Mouse (Mus musculus) monocyte, adult 2 months (primary cell): ENCODE results near the gene Dyrk1b.
"Not testable (repeated sequence)": the region's sequence is repeated elsewhere in the genome, so short reads cannot be mapped to it uniquely, and the experiment has no call there.

Experiments used
- DNase-seq, 2 experiments: peaks; one replicate each; pipeline ENCODE4 v3.0.0; 2022; ENCODE audit warnings: low spot score in 2 of 2, low read depth in 1 of 2

The Dyrk1b gene

GRCm38 (mm10) chr7:28179228-28179627 lies at the start of gene Dyrk1b:
Gene Dyrk1b, plus strand, starts transcription at chr7:28179469.
- peak; percentile 96 to 99 for DNase-seq

GRCm38 (mm10) chr7:28137613-28138012 lies 41.7 kb upstream of the Dyrk1b start:
- DNase-seq: no peak

GRCm38 (mm10) chr7:28148263-28148662 lies 31.0 kb upstream of the Dyrk1b start:
- peak in 1 of 2 experiments; percentile 31 for DNase-seq

- no peak for DNase-seq
These were observed 29.4 kb upstream of the Dyrk1b start for GRCm38 (mm10) chr7:28149841-28150240.

GRCm38 (mm10) chr7:28151584-28152221 lies 27.6 kb upstream of the Dyrk1b start:
- DNase-seq: no peak

- not testable (repeated sequence) for DNase-seq
These were observed 25.7 kb upstream of the Dyrk1b start for GRCm38 (mm10) chr7:28153595-28153994.

- no peak for DNase-seq
These were observed 20.0 kb upstream of the Dyrk1b start for GRCm38 (mm10) chr7:28159292-28159691.

GRCm38 (mm10) chr7:28159893-28160292 lies 19.4 kb upstream of the Dyrk1b start:
- DNase-seq: no peak

GRCm38 (mm10) chr7:28161163-28161749 lies 18.0 kb upstream of the Dyrk1b start:
- no peak for DNase-seq

GRCm38 (mm10) chr7:28165406-28165805 lies 13.9 kb upstream of the Dyrk1b start:
- DNase-seq: no peak

- peak in 1 of 2 experiments; percentile 45 for DNase-seq
These were observed 10.8 kb upstream of the Dyrk1b start for GRCm38 (mm10) chr7:28168320-28169115.

GRCm38 (mm10) chr7:28169489-28170422 lies 9.5 kb upstream of the Dyrk1b start, which contains the start of gene Fbl:
Gene Fbl, plus strand, starts transcription at chr7:28169710.
- DNase-seq: peak; percentile 35 to 81

- no peak for DNase-seq
These were observed 3.9 kb upstream of the Dyrk1b start for GRCm38 (mm10) chr7:28175358-28175757.

- DNase-seq: peak; percentile 60 to 75
These were observed 590 bp downstream of the Dyrk1b start for GRCm38 (mm10) chr7:28179741-28180377.

- no peak for DNase-seq
These were observed 1.6 kb downstream of the Dyrk1b start for GRCm38 (mm10) chr7:28180890-28181289.

- no peak for DNase-seq
These were observed 2.1 kb downstream of the Dyrk1b start for GRCm38 (mm10) chr7:28181376-28181775.

- no peak for DNase-seq
These were observed 3.1 kb downstream of the Dyrk1b start for GRCm38 (mm10) chr7:28182320-28182719.

- no peak for DNase-seq
These were observed 6.6 kb downstream of the Dyrk1b start for GRCm38 (mm10) chr7:28185884-28186283.

GRCm38 (mm10) chr7:28186631-28187030 lies 7.4 kb downstream of the Dyrk1b start:
- DNase-seq: no peak

GRCm38 (mm10) chr7:28191489-28191888 lies 12.2 kb downstream of the Dyrk1b start:
- DNase-seq: no peak
